Mouse (Mus musculus): ENCODE measurements around the gene Fads3.

DNA sequence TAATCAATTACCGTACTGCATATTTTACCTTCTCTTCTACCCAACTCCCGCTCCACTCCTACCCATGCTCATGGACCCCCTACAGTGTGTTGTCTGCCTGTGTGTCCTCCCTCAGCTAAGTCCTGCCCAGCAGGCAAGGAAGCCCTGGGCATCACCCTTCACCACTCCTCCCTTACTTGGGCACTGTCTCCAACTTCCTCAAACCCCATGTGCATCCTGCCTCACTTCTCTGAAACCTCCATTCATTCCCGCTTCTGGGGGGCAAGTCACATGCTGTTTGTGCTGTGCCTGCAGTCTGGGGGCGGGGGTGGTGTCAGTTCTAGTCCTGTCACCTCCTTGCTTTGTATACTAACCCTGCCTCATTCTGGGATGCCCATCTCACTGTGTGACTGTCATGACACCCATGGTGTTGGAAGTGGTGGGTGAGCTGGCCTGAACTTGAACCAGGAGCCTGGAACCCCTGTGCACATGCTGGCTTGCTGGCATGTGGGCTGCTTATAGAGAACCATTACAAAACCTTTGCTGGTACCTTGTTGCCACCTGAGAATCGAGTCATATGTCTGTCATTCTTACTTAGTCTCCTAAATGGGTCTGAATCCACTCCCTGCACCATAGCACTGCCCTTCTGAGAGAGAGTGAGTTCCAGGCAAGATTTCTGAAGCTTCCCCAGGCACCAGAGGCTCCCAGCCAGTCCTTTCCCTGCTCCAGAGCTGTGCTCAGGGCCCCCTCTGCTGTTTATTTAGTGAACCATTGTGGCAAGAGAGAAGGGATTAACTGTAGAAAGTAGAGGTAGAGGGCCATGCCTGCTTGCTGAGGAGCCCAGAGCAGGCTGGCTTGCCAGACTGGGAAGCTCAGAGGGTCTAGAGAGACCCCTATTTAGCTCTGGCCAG lies 18.7 kb upstream of the Fads3 start:
- TF ChIP-seq CTCF (IDR thresholded peaks at IDR 0.05; ENCODE audit: low read depth, low read length): peak; percentile 12; the same call in 1 of the 2 replicates
- no peak for TF ChIP-seq POLR2A (IDR thresholded peaks at IDR 0.05; ENCODE audit: borderline replicate concordance, low read depth, low read length)

All from bone marrow macrophage, adult 2 months (primary cell).